Mouse (Mus musculus): ENCODE measurements around the gene Nt5e. TPM values are rescaled to one million over a fixed set of nuclear protein-coding genes. Genes with fewer than 3 reads are reported as not detected.

Nt5e gene
- polyA plus RNA-seq, 1 experiment = 3.8 TPM

DNA sequence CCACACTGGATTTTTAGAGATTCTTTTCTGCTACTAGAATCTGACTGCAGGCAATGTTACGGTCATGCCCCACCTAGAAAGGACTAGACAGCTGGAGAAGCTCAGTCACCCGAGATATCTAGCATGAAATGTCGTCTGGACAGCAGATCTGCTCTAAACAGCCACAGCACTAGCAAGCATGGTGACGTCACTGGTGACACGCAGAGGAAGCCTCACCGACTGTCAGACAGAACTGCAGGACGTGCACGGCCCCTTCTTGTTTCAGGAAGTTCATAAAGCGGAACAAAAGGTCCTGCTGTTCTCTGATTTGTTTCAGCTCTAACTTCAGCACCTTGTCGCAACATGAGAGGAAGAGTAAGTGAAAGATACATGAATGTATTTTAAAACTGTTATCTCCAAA, 77.1 kb downstream of the Nt5e start:
- WGBS = 35% methylated on average over 10 of the region's 10 CpGs
- no peaks in the 10 kb centered on the region for H3K4me1 ChIP-seq (ENCODE audit: control insufficient read depth, insufficient read depth, low read length)
- TF ChIP-seq POLR2A (IDR thresholded peaks at IDR 0.05; ENCODE audit: borderline replicate concordance, insufficient read depth, low read length) (no peak), CTCF (IDR thresholded peaks at IDR 0.05; ENCODE audit: borderline replicate concordance, insufficient read depth, low read depth, low read length) (no peak)
- no peak for DNase-seq
- H3K27me3 ChIP-seq (ENCODE audit: control insufficient read depth, insufficient read depth, low read length) = no peaks in the 10 kb centered on the region
- H3K4me3 ChIP-seq (replicated peaks; ENCODE audit: insufficient read depth, low read depth, low read length) = no peak overlapping the region
- H3K27ac ChIP-seq (ENCODE audit: insufficient read depth, low read length) = no peak overlapping the region

DNA sequence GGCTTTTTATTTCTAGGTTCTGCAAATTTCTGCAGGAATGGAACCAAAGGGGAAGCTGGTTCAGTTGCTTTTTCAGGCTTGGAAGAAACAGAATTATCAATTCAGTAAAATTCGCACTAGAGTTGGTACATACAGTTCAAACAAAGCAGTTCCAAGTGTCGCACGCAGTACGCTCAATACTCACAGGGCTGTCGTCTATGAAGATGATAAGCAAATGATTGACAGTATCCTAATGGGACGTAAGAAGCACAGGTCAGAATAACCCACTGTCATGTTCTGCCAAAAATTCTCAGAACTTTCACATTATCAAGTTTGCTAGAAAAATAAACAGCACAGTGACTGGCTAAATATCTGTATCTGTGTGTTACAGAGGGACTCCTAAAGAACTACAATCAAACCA, 77.5 kb downstream of the Nt5e start:
- Histone ChIP-seq H3K4me1 (ENCODE audit: control insufficient read depth, insufficient read depth, low read length) (no peaks in the 10 kb centered on the region), H3K27ac (ENCODE audit: insufficient read depth, low read length) (no peak overlapping the region), H3K4me3 (replicated peaks; ENCODE audit: insufficient read depth, low read depth, low read length) (no peak overlapping the region), H3K27me3 (ENCODE audit: control insufficient read depth, insufficient read depth, low read length) (no peaks in the 10 kb centered on the region)
- DNase-seq = no peak
- WGBS = 79% methylated on average over 6 of the region's 6 CpGs
- no peak for TF ChIP-seq CTCF (IDR thresholded peaks at IDR 0.05; ENCODE audit: borderline replicate concordance, insufficient read depth, low read depth, low read length)

DNA sequence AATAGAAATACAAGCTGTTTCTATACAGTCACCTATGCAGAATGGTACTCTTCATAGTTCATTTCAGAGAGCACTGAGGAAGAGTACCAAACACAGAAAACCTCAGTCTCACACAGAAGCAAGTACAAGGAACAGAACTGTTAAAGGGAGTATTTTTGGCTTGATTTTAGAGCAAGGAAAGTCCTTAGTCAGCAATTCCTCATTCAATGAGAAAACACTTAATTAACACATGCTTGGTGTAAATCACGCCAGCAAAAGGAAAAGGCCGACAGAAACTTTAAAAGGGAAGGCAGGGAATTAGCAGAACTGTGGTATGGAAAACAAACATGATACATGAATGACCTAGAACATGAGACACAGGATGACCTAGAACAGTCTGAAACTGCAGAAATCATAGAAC, 83.0 kb downstream of the Nt5e start:
- no peak overlapping the region for H3K27ac ChIP-seq (ENCODE audit: insufficient read depth, low read length)
- H3K4me1 ChIP-seq (ENCODE audit: control insufficient read depth, insufficient read depth, low read length) = no peaks in the 10 kb centered on the region
- H3K27me3 ChIP-seq (ENCODE audit: control insufficient read depth, insufficient read depth, low read length) = no peaks in the 10 kb centered on the region
- no peak for TF ChIP-seq CTCF (IDR thresholded peaks at IDR 0.05; ENCODE audit: borderline replicate concordance, insufficient read depth, low read depth, low read length)
- TF ChIP-seq POLR2A (IDR thresholded peaks at IDR 0.05; ENCODE audit: borderline replicate concordance, insufficient read depth, low read length) = no peak
- H3K4me3 ChIP-seq (replicated peaks; ENCODE audit: insufficient read depth, low read depth, low read length) = no peak overlapping the region
- 73% methylated on average over 2 of the region's 2 CpGs for WGBS
- DNase-seq = no peak

DNA sequence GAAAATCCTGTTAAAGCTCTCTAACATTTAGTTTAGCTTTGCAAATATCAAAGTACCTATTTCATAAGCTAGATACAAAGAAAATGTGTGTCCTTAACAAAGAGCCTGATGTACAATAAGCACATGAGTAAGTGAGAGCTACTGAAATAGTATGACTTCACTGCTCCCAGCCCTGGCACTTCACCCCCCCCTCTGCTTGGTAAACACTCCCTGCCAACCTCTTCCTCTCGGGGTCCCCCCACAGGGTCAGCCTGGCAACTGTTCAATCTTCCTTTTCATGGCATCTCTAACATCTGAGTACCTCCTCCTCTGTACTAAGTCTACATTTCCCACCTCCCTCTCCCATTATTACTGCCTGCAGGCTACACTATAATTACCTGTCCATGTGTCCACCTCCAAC, 89.8 kb downstream of the Nt5e start:
- WGBS = 6% methylated on average over 1 of the region's 1 CpGs
- no peak for TF ChIP-seq POLR2A (IDR thresholded peaks at IDR 0.05; ENCODE audit: borderline replicate concordance, insufficient read depth, low read length)
- TF ChIP-seq CTCF (IDR thresholded peaks at IDR 0.05; ENCODE audit: borderline replicate concordance, insufficient read depth, low read depth, low read length) = no peak
- no peak for DNase-seq
- Histone ChIP-seq H3K4me1 (ENCODE audit: control insufficient read depth, insufficient read depth, low read length) (no peaks in the 10 kb centered on the region), H3K27ac (ENCODE audit: insufficient read depth, low read length) (no peak overlapping the region), H3K27me3 (ENCODE audit: control insufficient read depth, insufficient read depth, low read length) (no peaks in the 10 kb centered on the region), H3K4me3 (replicated peaks; ENCODE audit: insufficient read depth, low read depth, low read length) (no peak overlapping the region)

Other genes with a start within 250 kb of the Nt5e start
- gene Snx14, start 111.8 kb downstream of the Nt5e start, polyA plus RNA-seq (2012; rRNA removed) = 50.4 and 52.6 TPM in 2 replicates
- gene Gm20537, start 129.4 kb downstream of the Nt5e start, polyA plus RNA-seq (2012; rRNA removed) = 0.36 and 0.49 TPM in 2 replicates
- 27.3 and 30.1 TPM in 2 replicates for gene Syncrip, start 155.4 kb downstream of the Nt5e start, polyA plus RNA-seq (2012; rRNA removed)
- 22.0 and 24.2 TPM in 2 replicates for gene Zfp949, start 220.8 kb downstream of the Nt5e start, polyA plus RNA-seq (2012; rRNA removed)